ENCODE assay signal across 8 mouse cellular contexts in the genomic region with DNA sequence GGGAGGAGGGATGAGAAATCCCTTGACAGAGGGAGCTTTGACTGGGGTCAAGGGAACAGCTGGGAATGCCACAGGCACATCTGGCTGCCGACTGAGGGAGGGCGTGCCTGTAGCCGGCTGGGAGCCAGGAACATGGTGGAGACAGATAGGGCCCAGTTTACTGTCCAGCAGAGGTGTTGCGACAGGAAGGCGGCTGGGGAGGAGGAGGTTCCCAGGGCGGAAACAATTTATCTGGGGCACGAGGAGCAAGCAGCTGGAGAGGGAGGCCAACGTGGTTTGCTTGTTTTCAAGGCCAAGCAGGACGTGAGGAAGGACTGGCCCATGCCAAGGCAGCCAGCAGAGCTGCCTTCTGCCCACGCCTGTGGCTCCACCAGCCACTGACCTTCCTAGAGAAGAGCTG.
DNase-seq lines count a peak whose midpoint lies in the region; ATAC-seq lines count a peak whose summit lies in the region.
"Had no signal": no experiment of that assay in that cellular context is flagged by ENCODE, and none has a peak within 500 bp of the region (broad histone marks: within the 10 kb centered on the region; RNA-seq: fewer than 3 reads in every experiment).

No protein-coding gene starts in this region.

- H3K27me3 ChIP-seq in heart, embryonic 14.5 days (ENCODE audit: control insufficient read depth, insufficient read depth, low read length), result peaks cover 31% of the 10 kb centered on the region
- 0 out of 2 replicates have a peak, but pooled peaks cover 4% of the 10 kb centered on the region for H3K27me3 ChIP-seq in hindbrain, embryonic 13.5 days
- H3K27me3 ChIP-seq: stomach, embryonic 15.5 days had no signal

- ATAC-seq in heart, embryonic 14.5 days (ENCODE audit: insufficient number of reproducible peaks, insufficient read depth, low FRiP score, low read depth), result peak; percentile 45; the same call in 1 of the 2 replicates
- ATAC-seq in hindbrain, embryonic 13.5 days (ENCODE audit: low FRiP score), result no peak

- H3K9ac ChIP-seq in heart, embryonic 14.5 days (ENCODE audit: low read length), result no peak overlapping the region
- H3K9ac ChIP-seq in hindbrain, embryonic 13.5 days, result no peak overlapping the region
- H3K9ac ChIP-seq: stomach, embryonic 15.5 days had no signal

- no peak overlapping the region for H3K4me2 ChIP-seq in heart, embryonic 14.5 days (ENCODE audit: low read length)
- H3K4me2 ChIP-seq in hindbrain, embryonic 13.5 days, result no peak overlapping the region
- H3K4me2 ChIP-seq: stomach, embryonic 15.5 days had no signal

- H3K4me3 ChIP-seq in heart, embryonic 14.5 days (ENCODE audit: control insufficient read depth in 1 of 2, insufficient read depth in 1 of 2, low read depth in 1 of 2, low read length in 2 of 2), result no peak overlapping the region
- H3K4me3 ChIP-seq in hindbrain, embryonic 13.5 days, result no peak overlapping the region
- H3K4me3 ChIP-seq: stomach, embryonic 15.5 days had no signal

- H3K4me1 ChIP-seq in heart, embryonic 14.5 days (ENCODE audit: control insufficient read depth in 2 of 2, insufficient read depth in 2 of 2, low read length in 2 of 2), result peaks cover 5 to 9% of the 10 kb centered on the region in 2 experiments; a peak in 3 of 4 replicates
- H3K4me1 ChIP-seq in hindbrain, embryonic 13.5 days (replicated peaks), result no peaks in the 10 kb centered on the region

- no peaks in the 10 kb centered on the region for H3K36me3 ChIP-seq in heart, embryonic 14.5 days (ENCODE audit: control insufficient read depth, insufficient read depth, low read length)
- no peaks in the 10 kb centered on the region for H3K36me3 ChIP-seq in hindbrain, embryonic 13.5 days
- H3K36me3 ChIP-seq: stomach, embryonic 15.5 days had no signal

- H3K27ac ChIP-seq in heart, embryonic 14.5 days (replicated peaks in 1 of 2; ENCODE audit: control insufficient read depth in 1 of 2, insufficient read depth in 1 of 2, low read depth in 2 of 2, low read length in 2 of 2), result no peak overlapping the region
- no peak overlapping the region for H3K27ac ChIP-seq in hindbrain, embryonic 13.5 days
- H3K27ac ChIP-seq: stomach, embryonic 15.5 days had no signal

- H3K9me3 ChIP-seq in heart, embryonic 14.5 days (ENCODE audit: control insufficient read depth, low read length), result no peaks in the 10 kb centered on the region
- H3K9me3 ChIP-seq in hindbrain, embryonic 13.5 days, result no peaks in the 10 kb centered on the region
- H3K9me3 ChIP-seq: stomach, embryonic 15.5 days had no signal

- 17% methylated on average over 10 of the region's 10 CpGs for WGBS in heart, embryonic 14.5 days
- WGBS in hindbrain, embryonic 13.5 days, result 54% methylated on average over 10 of the region's 10 CpGs

- peak; percentile 93 for DNase-seq in adrenal gland, postnatal 14 days
- peak; percentile 43 to 64 for DNase-seq in cerebellum, postnatal 25 days
- peak; percentile 57 for DNase-seq in liver
- peak; percentile 36 for DNase-seq in ovary, postnatal 14 days (ENCODE audit: low spot score)
- DNase-seq in frontal cortex, postnatal 36 days (ENCODE audit: low spot score in 2 of 2), result no peak

Comparison
In these comparisons a context has a peak if more than half of its experiments do, and no peak if none do; other contexts are left out.
1. DNase-seq: peak in adrenal gland, postnatal 14 days (single experiment), cerebellum, postnatal 25 days (2 of 2), liver (single experiment) and ovary, postnatal 14 days (single experiment); none in frontal cortex, postnatal 36 days (0 of 2).